Mouse (Mus musculus) thymus, adult 18-20 months (tissue): ENCODE data around the gene Olfr998.
"Not testable (repeated sequence)": the region's sequence is repeated elsewhere in the genome, so short reads cannot be mapped to it uniquely, and the experiment has no call there.

ENCODE experiments used
- DNase-seq, 2 experiments: peaks; one replicate each; pipeline ENCODE4 v3.0.0; 2022; ENCODE audit warnings: mixed read lengths in 2 of 2

Olfr998 gene

GRCm38 (mm10) chr2:85588648-85589047 is at the start of gene Olfr998:
TSS of gene Olfr998 (plus strand) at chr2:85588948.
- not testable (repeated sequence) for DNase-seq

GRCm38 (mm10) chr2:85554806-85555205 is 33.9 kb upstream of the Olfr998 start:
- no peak for DNase-seq

GRCm38 (mm10) chr2:85560226-85560625 is 28.5 kb upstream of the Olfr998 start:
- no peak for DNase-seq

- no peak for DNase-seq
Measured at GRCm38 (mm10) chr2:85561187-85561586, 27.6 kb upstream of the Olfr998 start.

- no peak for DNase-seq
Measured at GRCm38 (mm10) chr2:85578915-85579314, 9.8 kb upstream of the Olfr998 start, which contains the start of gene Olfr996. TSS of gene Olfr996 (plus strand) at chr2:85579215.

GRCm38 (mm10) chr2:85611803-85612202 is 23.1 kb downstream of the Olfr998 start, which contains the start of gene Olfr1000:
TSS of gene Olfr1000 (minus strand) at chr2:85611903.
- DNase-seq = no peak
